Mouse (Mus musculus) brain, embryonic 18.5 days (tissue): Measurements from ENCODE around the gene Neurl4.

Experiments used
- DNase-seq: peaks from one replicate; pipeline ENCODE4 v3.0.0-alpha.2; 2012; ENCODE audit warnings: low read depth, low spot score

Neurl4 gene

DNA sequence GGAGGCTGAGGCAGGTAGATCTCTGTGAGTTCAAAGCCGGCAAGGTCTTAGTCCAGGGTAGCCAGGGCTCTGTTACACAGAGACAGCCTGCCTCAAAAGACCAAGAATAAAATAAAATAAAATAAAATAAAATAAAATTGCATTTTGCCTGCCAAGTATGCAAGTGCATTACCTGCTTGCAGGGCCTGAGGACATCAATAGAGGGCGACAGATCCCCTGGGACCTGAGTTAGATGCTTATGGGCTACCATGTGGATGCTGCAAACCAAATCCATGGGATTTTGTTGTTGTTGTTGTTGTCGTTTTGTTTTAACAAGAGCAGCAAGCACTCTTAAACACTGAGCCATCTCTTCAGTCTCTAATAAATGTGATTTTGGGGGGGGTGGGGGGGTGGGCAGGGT lies 31.4 kb downstream of the Neurl4 start:
- no peak for DNase-seq

DNA sequence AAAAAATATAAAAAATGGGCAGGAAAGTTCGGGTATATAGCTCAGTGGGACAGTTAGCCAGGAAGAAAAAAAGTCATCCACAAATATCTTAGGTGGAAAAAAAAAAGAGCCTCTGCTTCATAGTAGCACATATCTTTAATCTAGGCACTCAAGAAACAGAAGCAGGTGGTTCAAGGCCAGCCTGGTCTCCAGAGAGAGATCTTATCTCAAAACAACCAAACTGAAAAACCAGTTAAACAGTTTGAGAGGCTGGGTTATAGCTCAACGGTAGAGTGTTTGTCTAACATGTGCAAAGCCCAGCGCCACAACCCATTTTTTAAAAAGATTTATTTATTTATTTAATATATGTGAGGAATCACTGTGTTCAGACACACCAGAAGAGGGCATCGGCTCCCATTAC lies 32.2 kb downstream of the Neurl4 start:
- DNase-seq = no peak

DNA sequence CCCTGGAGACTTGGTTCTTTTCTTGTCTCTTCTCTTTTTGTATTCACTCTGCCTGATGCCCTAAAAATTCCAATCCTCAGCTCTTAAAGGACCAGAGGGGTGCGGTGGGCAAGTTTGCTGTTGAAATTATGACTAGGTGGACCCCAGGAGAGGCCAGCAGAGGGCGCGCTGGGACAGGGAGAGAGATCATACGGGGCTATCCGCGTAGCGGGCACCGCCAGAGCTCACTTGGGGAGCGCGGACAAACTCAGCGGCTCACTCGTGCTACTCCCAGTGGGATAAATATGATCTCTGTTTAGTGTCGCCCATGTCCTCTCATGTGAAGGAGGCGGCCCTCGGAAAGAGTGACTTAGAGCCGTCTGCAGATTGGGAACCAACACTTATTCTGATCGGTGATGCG lies 33.3 kb downstream of the Neurl4 start:
- DNase-seq = no peak

DNA sequence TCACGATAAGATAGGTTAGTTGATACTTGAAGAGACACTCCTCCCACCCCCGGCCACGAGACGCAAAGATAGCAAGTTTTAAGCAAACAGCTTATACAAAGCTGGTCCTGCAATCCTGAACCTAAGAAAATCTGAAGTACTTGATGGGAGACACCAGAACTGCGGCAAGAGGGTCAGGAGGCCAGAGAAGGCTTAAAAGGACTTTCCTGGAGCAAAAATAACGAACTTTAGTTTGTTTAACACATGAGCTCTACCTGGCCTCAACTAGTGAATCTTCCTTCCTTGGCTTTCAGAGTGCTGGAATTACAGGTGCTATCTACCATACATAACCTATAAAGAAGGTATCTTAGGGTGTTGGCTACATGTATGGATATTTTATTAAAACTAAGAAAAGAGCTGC lies 33.8 kb downstream of the Neurl4 start:
- no peak for DNase-seq

DNA sequence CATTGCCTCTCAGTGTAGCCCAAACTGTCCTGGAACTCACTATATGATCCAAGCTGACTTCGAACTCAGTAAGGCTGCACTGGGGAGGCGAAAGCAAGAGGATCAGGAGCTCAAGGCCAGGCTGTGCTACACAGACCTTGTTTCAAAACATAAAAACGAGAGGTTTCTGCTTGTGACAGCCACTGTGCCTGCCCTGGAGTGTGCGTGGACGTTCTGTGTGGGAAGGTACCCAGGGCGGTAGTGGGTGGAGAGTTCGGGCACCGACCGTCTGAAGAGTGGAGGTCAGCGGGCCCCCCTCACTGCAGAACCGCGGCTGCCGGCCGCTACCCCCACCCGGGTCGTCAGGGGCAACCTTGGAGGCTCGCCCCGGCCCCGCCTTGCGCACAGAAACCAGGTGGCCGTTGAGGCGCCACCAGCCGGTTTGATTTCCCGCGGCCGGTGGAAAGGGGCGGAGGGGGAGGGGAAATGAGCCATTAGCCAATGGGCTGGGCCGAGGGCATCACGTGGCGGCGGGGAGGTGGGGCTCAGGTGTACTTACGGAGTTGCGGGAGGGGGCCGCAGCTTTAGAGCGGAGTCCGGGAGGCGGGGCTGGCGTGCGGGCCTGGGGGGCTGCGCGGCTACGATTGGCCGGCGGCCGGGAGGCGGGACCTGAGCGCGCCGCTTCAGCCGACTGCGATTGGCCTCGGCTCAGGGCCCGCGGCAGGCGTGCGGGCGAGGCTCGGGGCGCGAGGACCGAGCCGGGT lies 34.4 kb downstream of the Neurl4 start, which contains the start of gene Ybx2:
Ybx2 (plus strand) TSS at position 660 of the 743 bp plus-strand sequence.
- DNase-seq = peak; percentile 85

DNA sequence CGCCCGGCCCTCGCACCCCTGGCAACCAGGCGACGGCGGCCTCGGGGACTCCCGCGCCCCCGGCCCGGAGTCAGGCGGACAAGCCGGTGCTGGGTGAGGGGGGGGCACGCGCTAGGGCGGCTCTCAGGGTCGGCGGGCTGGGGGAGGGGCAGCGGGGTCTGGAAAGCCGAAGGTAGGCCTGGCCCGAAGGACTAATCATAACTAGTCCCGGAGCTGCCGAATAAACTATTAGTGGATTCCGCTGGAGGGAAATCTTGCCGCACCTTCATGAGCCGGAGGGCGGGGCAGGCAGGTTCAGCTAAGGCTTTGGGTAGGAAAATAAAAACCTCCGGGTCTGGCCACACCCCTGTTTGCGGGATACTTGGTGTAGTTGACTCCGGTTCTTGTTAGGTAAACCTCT lies 35.3 kb downstream of the Neurl4 start:
- DNase-seq = no peak

DNA sequence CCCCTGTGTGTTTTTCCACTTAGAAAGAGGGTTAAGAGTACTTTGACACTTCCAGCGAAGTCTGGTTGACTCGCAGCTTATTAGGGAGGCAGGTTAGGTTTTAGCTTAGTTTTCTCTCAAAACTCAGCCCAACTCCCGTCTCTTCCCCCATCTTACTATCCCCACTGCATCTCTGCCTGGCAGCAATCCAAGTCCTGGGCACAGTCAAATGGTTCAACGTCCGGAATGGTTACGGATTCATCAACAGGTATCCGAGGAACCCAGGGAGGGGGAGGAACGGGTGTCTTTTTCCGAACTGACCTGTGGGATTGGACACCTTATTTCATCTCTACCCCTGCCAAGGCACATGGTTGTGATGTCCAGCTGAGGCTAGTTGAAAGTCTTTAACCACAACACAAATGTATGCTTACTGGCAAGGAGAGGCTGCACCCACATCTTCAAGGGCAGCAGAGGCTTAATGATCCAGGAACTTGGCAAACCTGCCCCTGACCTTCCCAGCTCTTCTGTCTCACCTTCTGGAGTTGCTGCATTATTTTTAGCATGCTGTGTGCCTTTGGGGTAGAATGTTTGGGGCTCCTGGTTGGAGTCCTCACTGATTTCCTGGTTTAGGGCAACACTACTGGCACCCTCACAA lies 36.0 kb downstream of the Neurl4 start:
- DNase-seq = no peak

DNA sequence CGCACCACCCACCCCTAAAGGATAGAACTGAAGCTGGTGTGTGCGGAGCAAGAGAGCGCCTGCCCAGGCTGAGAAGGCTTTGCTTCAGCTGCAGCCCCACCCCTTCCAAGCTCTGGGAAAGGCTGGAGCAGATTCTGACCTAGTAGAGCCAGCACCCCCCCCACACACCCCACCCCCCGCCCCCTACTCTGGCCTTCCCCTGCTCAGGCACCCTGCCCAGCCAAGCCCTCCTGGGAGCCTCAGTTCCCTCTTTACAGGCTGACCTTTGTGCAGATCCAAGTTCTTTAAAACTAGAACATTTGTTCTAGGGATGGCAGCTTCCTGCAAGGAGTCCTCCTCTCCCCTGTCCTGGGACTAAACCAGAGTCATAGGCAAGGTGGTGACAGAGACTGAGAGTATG lies 36.5 kb downstream of the Neurl4 start:
- no peak for DNase-seq

DNA sequence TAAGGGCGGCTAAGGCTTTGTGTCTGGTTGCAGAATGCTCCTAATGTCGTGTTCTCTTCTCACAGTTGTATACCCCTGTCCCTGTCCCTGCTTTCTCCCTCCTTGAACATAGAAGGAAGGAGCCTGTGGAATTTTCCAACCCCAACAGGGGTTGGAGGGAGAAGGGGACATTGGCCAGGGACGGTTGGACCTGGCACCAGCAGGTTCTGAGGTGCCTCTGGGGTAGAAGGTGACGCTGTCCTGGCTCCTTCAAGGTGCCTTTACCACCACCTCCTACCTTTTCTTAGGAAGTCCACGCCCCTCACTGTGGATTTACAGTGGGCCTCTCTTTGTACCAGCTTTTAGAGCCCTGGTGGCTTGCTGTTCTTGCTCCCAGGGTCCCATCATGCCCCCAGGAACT lies 37.0 kb downstream of the Neurl4 start:
- DNase-seq = no peak

DNA sequence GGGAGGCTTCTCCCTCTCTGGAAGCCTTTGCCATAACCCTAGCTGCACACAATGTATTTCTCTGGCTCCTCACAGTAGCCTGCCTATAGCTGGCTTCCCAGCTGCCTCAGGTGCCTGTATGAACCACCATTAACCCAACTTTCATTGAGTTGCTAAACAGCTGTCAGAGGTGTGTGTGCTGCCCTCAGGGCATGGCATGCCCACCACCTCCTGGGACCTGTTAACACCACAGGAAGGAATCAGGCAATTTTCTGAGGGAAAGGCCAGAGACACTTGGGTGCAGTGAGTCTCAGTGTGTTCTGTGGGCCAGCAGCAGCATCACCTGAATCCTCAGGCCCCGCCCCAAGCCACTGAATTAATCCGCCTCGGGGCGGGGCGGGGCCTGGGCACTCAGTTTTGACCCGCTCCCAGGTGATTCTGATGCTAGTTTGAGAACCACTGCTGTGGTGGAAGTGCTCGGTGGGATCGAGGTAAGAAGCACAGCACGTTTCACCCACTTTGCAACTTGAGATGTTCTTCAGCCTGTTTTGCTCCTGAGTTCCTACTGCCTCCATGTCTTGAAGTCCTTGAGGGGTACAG lies 37.6 kb downstream of the Neurl4 start:
- DNase-seq = no peak

DNA sequence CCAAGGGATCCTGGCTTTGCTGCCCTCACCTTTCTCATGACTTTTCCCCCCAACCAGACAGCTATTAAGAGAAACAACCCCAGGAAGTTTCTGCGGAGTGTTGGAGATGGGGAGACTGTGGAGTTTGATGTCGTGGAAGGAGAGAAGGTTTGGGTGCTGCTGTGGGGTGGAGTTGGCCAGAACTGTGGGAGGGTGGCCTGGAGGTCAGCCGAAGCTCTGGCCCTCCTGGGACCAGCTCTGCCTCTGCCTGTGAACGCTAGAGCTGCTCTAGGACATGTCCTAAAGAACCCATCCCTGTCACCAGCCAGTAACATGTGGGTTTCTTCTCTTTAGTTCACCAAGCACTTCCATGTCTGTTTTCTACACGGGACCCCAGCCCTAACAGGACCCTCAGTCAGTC lies 38.3 kb downstream of the Neurl4 start:
- no peak for DNase-seq

DNA sequence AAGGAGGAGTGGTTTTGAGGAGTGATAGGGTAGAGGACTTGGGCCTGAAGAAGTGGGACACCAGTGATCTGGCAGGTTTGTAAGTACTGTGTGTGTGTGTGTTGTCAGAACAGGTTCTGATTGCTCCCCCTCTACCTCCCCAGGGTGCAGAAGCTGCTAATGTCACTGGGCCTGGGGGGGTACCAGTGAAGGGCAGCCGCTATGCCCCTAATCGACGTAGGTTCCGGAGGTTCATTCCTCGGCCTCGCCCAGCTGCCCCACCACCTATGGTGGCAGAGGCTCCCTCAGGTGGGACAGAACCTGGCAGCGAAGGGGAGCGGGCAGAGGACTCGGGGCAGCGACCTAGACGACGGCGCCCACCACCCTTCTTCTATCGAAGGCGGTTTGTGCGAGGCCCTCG lies 38.9 kb downstream of the Neurl4 start:
- DNase-seq = no peak

DNA sequence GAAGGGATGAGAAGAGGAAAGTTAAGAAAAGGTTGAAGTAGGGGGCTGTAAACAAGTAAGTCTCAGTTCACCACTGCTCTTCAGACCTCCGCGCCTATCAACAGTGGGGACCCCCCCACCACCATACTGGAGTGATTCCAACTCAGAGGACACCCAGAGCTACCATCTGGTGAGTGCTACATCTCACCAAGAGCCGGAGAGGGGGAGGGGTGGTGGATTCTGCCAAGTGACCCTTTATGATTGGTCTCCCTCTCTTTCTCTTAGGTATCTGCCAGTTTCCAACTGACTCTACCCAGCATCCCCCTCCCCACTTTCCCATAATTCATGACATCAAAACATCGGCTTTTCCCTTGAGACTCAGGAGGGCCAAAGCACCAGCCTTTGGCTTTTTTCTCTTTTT lies 40.1 kb downstream of the Neurl4 start:
- DNase-seq = no peak

DNA sequence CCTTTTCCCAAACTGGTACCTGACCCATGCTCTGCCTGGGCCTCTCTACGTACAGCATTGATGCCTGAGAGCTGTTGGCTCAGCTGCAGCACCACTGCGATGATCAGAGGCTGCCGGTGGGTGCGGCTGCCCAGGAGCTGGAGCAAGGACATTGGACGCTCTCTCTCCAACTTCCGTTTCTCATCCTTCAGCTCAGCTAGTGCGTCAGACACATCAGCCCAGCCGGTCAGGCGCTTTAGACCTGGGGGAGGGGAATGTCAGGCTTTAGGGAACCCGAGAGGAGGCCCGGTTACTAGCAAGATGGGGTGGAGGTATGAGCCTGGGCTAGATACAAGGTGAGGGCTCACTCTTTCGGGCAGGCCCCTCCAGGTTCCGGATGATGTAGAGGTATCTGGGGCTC lies 44.3 kb downstream of the Neurl4 start:
- no peak for DNase-seq

DNA sequence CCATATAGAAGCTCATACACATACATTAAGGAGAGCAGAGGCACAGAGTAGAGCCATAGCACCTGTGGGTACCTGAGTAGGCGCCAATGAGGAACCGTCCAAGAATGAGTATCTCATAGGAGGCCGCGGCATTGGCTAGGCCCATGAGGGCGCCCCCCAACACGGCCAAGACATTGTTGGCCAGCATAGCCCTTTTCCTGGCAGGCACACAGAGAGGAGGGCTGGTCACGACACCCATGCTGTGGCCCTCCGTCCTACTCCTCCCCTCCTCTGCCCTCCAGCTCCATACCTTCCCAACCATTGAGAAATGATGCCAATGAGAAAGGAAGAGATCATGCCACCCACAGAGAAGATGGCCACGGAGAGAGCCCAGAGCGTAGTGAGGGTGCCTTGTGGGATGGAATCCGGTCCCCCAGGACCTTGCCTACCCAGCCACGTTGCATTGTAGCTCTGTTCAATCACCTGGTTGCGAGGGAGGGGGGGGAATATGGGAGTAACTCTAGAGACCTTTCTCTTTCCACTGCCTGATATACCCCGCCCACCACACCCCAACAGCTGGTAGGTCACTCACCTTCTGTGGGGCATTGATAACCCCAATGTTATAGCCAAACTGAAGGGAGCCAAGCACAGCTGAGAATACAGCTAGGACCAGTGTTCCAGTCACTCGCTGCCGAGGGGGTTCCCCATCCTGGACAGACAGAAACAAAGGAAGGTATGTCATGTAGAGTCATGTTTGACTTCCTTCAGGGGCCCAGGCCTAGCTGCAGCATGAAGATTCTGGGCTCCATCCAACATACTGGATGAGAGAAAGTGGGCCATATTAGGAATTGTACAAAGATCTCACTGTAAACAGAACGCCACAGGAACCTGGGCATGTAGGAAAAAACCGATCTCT lies 45.4 kb downstream of the Neurl4 start:
- DNase-seq = no peak

DNA sequence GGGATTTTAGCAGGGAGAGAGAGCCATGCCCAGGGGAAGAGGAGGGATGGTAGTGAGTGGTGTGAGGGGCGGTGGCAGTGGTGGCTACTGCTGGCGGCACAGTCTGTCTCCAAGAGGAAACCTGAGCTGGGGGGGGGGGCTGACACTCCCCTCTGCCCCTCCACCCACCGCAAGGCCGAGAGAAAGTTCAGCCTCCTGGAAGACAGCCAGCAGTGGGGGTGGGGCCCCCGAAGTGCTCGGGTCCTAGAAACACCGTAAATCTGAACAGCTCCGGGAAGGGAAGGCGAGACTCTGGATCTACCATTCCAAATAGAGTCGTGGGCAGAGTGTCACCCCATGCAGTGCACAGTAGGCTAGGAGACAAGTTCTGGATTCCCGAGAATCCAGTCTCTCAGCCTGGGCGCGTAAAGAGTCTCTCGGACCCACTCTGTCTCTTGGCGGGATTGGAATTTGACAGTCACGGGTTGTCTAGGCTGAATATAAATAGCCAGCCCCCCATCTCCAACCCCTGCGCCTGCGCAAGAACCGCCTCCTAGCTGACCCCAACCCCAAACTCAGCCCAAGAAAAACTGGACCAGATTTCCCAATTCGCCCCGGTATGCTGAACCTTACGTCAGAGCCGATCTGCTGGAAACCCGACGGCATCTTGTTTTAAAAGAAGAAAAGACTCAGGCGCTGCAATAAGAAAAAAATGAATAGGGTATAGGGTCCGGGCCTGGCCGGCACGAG lies 46.6 kb downstream of the Neurl4 start:
- DNase-seq = no peak

DNA sequence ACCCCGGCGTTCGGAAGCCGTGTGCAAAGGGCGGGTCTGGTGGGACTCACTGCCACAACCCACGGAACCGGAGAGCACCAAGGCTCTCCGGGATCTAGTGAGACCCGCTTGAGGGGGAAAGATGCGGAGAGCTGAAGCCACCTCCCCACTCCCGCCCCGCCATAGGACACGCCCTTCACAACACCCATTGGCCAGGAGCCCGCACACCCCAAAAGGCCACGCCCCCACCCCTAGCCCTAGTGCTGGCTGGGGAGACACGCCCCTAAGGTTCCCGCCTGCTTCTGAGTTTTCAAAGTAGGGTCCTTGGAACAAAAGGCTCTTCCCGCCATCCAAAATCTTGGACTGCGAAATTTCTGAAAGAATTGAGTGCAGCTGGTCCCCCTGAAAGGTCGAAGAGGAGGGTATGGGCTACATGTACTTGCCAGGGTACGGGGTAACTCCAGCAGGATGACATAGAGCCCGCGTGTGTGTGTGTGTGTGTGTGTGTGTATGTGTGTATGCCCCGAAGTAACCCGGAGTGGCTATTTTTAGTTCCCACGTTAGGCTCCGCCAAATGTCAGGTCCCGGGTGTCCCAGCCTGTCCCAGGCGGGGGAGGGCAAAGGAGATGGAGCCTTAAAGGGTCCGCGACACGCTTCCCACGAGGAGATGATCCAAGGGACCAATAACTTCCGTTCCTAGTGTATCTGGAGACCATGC lies 47.3 kb downstream of the Neurl4 start, which contains the start of gene Slc2a4:
Slc2a4 (minus strand) TSS at position 123 of the 697 bp plus-strand sequence.
- DNase-seq = peak; percentile 64

DNA sequence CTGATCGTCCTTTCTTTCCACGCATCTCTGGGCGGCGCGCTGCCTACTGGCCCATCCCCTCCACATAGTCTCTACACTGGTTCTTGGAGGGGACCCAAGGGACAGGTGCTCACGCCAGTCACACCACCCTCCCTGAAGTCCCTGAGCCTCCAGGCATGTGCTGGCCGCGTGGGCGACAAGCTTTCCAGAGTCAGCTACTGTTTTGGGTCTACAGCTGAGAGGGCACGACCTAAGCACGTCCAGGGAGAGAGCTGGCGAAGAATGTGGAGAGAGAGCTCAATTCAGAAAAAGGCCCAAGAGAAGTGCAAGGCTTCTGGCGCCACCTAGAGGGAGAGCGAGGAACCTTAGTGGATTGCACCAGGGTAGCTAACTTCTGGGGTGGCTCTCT lies 47.9 kb downstream of the Neurl4 start:
- DNase-seq = no peak

DNA sequence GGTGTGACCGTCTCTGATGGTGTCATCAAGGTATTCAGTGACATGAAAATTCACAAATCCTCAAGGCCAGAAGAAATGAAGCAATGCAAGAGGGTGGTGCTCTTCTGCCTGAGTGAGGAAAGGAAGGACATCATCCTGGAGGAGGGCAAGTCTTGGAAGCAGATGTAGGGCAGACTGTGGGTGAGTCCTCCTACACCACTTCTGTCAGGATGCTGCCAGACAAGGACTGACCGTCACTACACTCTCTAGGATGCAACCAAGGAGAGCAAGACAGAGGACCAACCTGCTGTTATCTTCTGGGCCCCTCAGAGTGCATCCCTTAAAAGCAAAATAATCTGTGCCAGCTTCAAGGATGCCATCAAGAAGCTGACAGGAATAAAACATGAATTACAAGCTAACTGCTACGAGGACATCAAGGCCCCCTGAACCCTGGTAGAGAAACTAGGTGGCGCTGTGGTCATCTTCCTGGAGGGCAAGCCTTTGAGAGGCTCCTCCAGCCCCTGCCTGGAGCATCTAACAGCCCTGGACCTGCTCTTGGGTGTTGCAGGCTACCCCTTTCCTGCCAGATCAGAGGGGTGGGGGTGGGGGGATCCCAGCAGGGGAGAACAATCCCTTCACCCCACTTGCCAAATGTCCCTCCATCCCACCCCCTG lies 50.1 kb downstream of the Neurl4 start:
- DNase-seq = no peak

DNA sequence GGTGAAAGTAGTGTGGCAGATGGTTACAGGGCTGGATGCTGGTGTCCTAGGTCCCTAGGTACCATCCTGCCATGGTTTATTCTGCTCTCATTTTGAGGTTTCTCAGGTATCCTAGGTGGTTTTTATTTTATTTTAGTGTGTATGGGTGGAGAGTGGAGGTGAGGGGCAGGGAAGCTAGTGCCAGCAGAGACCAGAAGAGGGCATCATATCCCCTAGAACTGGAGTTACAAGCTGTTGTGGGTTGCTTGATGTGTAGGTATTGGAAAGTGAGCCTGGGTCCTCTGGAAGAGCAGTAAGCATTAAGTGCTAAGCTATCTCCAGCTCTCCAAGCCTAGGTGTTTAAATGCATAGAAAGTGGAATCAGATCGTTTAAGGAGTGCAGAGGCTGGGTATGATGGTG lies 51.4 kb downstream of the Neurl4 start:
- no peak for DNase-seq
